Mouse (Mus musculus) kidney, adult 2 months (tissue): ENCODE data around the gene Cdkn2c.

Experiments
- CTCF ChIP-seq: fragments of 200-500 bp; conservative IDR thresholded peaks from 2 replicates; pipeline ENCODE4 v1.5.1; 2011; ENCODE audit warnings: low read depth, mild to moderate bottlenecking, control low read depth, low read length, moderate library complexity, mixed read lengths; ENCODE audit not compliant: insufficient read depth, insufficient read length
- POLR2A ChIP-seq: fragments of 200-500 bp; IDR thresholded peaks from one replicate; pipeline ENCODE4 v1.6.1; 2011; ENCODE audit warnings: low read depth, low read length, control low read depth

- TF ChIP-seq POLR2A (no peak), CTCF (no peak)
Observed at GRCm38 (mm10) chr4:109655738-109656137, 11.3 kb downstream of the Cdkn2c start.
